Mouse (Mus musculus): ENCODE measurements around the gene Cyp4f40.
"Not testable (repeated sequence)": the region's sequence is repeated elsewhere in the genome, so short reads cannot be mapped to it uniquely, and the experiment has no call there.

The Cyp4f40 gene

DNA sequence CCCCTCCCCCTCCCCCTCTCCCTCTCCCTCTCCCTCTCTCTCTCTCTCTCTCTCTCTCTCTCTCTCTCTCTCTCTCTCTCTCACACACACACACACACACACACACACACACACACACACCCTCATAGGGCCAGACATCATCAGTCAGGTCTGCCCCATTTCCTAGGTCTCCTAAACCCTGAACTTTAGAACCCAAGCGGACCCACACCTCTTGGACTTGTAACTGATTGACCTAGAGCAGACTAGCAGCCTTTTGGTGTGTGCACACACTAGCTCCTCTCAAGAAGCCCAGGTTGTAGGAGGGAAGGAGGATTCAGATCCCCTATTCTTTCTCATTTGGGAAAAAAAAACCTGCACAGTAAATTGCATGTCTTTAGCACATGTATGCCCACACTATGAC is 63.5 kb downstream of the Cyp4f40 start:
- DNase-seq: peak; percentile 3

DNA sequence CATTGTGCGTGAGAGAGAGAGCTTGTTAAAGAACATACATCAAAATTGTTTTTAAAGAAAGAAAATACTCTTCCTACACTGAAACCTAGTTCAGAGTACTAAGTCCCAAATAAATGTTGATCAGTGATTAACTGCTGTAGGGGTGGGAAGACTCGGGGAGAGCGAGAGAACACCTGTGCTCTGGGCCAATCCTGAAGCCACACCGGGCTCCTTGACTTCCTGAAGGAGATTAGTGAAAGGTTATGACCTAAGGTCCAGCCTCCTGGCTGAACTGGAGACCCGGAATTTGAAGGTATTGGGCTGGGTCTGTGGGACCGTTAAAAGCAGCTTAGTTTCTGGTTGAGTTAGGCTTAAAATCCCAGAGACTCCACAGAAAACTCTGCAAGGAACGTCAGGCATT is 64.1 kb downstream of the Cyp4f40 start:
- DNase-seq: peak; percentile 4

DNA sequence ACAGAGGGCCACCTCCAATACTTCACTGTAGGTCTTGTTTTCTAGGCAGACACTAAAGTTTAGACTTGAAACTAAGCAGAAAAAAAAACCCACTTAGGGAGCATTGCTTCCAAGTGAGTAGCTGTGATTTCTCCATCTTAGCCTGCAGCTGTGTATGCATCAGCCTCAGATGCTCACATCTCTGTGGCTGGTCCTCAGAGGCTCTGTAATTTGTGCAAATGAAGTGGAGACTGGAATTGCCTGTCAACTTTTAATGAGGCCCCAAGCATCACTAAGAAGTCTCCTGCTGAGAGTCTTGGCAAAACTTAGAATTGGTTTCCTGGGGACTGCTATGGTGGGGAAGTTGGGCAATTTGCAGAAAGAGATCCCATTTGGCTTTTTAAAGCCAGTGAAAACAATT is 67.7 kb downstream of the Cyp4f40 start:
- DNase-seq: not testable (repeated sequence)

Measured in kidney, postnatal 14 days (tissue).